ENCODE assay signal across 8 mouse cellular contexts in genomic region chr11:98746855-98747693, GRCm38 (mm10). TPM values are rescaled to one million over a fixed set of nuclear protein-coding genes. Genes with fewer than 3 reads are reported as not detected.
DNase-seq lines count a peak whose midpoint lies in the region; ATAC-seq and TF ChIP-seq lines count a peak whose summit lies in the region.

No protein-coding gene starts in this region.

- peak overlapping the region; percentile 66 for H3K9ac ChIP-seq in hindbrain, embryonic 13.5 days
- no peak overlapping the region for H3K9ac ChIP-seq in lung, postnatal 0 days (replicated peaks; ENCODE audit: low read depth)

- no peaks in the 10 kb centered on the region for H3K9me3 ChIP-seq in hindbrain, embryonic 13.5 days
- H3K9me3 ChIP-seq in lung, postnatal 0 days (ENCODE audit: low read length), result no peaks in the 10 kb centered on the region

- WGBS in hindbrain, embryonic 13.5 days, result 7% methylated on average over 19 of the region's 19 CpGs
- 2% methylated on average over 18 of the region's 19 CpGs for WGBS in lung, postnatal 0 days

- no peaks in the 10 kb centered on the region for H3K27me3 ChIP-seq in hindbrain, embryonic 13.5 days
- H3K27me3 ChIP-seq in lung, postnatal 0 days (replicated peaks; ENCODE audit: insufficient read depth, low read length), result no peaks in the 10 kb centered on the region

- DNase-seq in adrenal gland, adult (ENCODE audit: inconsistent age in 2 of 2, low spot score in 1 of 2), result peak; percentile 87 to 94
- no peak for DNase-seq in adrenal gland, postnatal 4 days (ENCODE audit: low spot score in 2 of 2)
- peak; percentile 96 for DNase-seq in cerebellum, adult 9-10 months
- DNase-seq in frontal cortex, postnatal 14 days (ENCODE audit: low spot score in 2 of 2), result peak; percentile 84 to 93
- DNase-seq in layer of hippocampus, postnatal 14 days (ENCODE audit: low spot score in 2 of 2), result peak; percentile 83 to 96
- DNase-seq in lung, postnatal 0 days (ENCODE audit: low spot score), result peak; percentile 83
- peak; percentile 66 for DNase-seq in retina, adult 2 months (ENCODE audit: low read depth, low spot score)

- peak overlapping the region; percentile 28 for H3K4me3 ChIP-seq in hindbrain, embryonic 13.5 days
- H3K4me3 ChIP-seq in lung, postnatal 0 days (ENCODE audit: low read depth, low read length), result no peak overlapping the region

- TF ChIP-seq CTCF in lung, postnatal 0 days (IDR thresholded peaks at IDR 0.05), result no peak

- peak overlapping the region; percentile 99 for H3K27ac ChIP-seq in hindbrain, embryonic 13.5 days
- peak overlapping the region; percentile 55 for H3K27ac ChIP-seq in lung, postnatal 0 days (ENCODE audit: low read length)

- ATAC-seq in hindbrain, embryonic 13.5 days (ENCODE audit: low FRiP score), result peak; percentile 50
- peak; percentile 24; the same call in 1 of the 2 replicates for ATAC-seq in lung, postnatal 0 days

- H3K4me2 ChIP-seq in hindbrain, embryonic 13.5 days, result peak overlapping the region; percentile 96
- H3K4me2 ChIP-seq in lung, postnatal 0 days (replicated peaks; ENCODE audit: low read depth, low read length), result peak overlapping the region; percentile 44

- H3K4me1 ChIP-seq in hindbrain, embryonic 13.5 days (replicated peaks), result peaks cover 94% of the 10 kb centered on the region
- H3K4me1 ChIP-seq in lung, postnatal 0 days (ENCODE audit: insufficient read depth, low read depth, low read length), result peaks cover 78% of the 10 kb centered on the region

- no peak for TF ChIP-seq EP300 in lung, postnatal 0 days (IDR thresholded peaks at IDR 0.05)

- no peaks in the 10 kb centered on the region for H3K36me3 ChIP-seq in hindbrain, embryonic 13.5 days
- H3K36me3 ChIP-seq in lung, postnatal 0 days (ENCODE audit: insufficient read depth, low read length), result no peaks in the 10 kb centered on the region

RNA-seq across cellular contexts. Expression of gene Thra, which starts 6.6 kb away (rescaled TPM):
- 100 to 1,000 TPM; 181 to 195 TPM for total RNA-seq in adrenal gland, postnatal 4 days (2021)
- polyA plus RNA-seq in hindbrain, embryonic 13.5 days (2015; fragmentation: Nextera tagmentation; extraction: Ambion mirVana), result 117 and 122 TPM in 2 replicates
- total RNA-seq in layer of hippocampus, postnatal 14 days (2021), result 1,000 to 10,000 TPM; 1,264 to 1,291 TPM
- 38.1 and 40.5 TPM in 2 replicates for polyA plus RNA-seq in lung, postnatal 0 days (2015; fragmentation: Nextera tagmentation; extraction: Ambion mirVana)

RNA-seq across cellular contexts. Expression of gene Med24, which starts 17.8 kb away (rescaled TPM):
- total RNA-seq in adrenal gland, postnatal 4 days (2021), result 10 to 100 TPM; 75.7 to 84.8 TPM
- 72.4 and 75.2 TPM in 2 replicates for polyA plus RNA-seq in hindbrain, embryonic 13.5 days (2015; fragmentation: Nextera tagmentation; extraction: Ambion mirVana)
- total RNA-seq in layer of hippocampus, postnatal 14 days (2021), result 100 to 1,000 TPM; 109 to 110 TPM
- polyA plus RNA-seq in lung, postnatal 0 days (2015; fragmentation: Nextera tagmentation; extraction: Ambion mirVana), result 19.9 and 20.6 TPM in 2 replicates

RNA-seq across cellular contexts. Expression of gene Nr1d1, which starts 28.1 kb away (rescaled TPM):
- total RNA-seq in adrenal gland, postnatal 4 days (2021), result 100 to 1,000 TPM; 104 to 115 TPM
- polyA plus RNA-seq in hindbrain, embryonic 13.5 days (2015; fragmentation: Nextera tagmentation; extraction: Ambion mirVana), result 1.9 and 2.4 TPM in 2 replicates
- total RNA-seq in layer of hippocampus, postnatal 14 days (2021), result 10 to 100 TPM; 53.3 to 65.3 TPM
- 6.9 and 8.9 TPM in 2 replicates for polyA plus RNA-seq in lung, postnatal 0 days (2015; fragmentation: Nextera tagmentation; extraction: Ambion mirVana)

RNA-seq across cellular contexts. Expression of gene Csf3, which starts 46.0 kb away (rescaled TPM):
- not detected for total RNA-seq in adrenal gland, postnatal 4 days (2021)
- not detected in 2 replicates for polyA plus RNA-seq in hindbrain, embryonic 13.5 days (2015; fragmentation: Nextera tagmentation; extraction: Ambion mirVana)
- not detected for total RNA-seq in layer of hippocampus, postnatal 14 days (2021)
- polyA plus RNA-seq in lung, postnatal 0 days (2015; fragmentation: Nextera tagmentation; extraction: Ambion mirVana), result 0.19 TPM in 1 of 2 replicates, not detected in the other

RNA-seq across cellular contexts. Expression of gene Msl1, which starts 48.2 kb away (rescaled TPM):
- total RNA-seq in adrenal gland, postnatal 4 days (2021), result 100 to 1,000 TPM; 119 to 121 TPM
- polyA plus RNA-seq in hindbrain, embryonic 13.5 days (2015; fragmentation: Nextera tagmentation; extraction: Ambion mirVana), result 31.5 and 33.0 TPM in 2 replicates
- 100 to 1,000 TPM; 149 to 161 TPM for total RNA-seq in layer of hippocampus, postnatal 14 days (2021)
- polyA plus RNA-seq in lung, postnatal 0 days (2015; fragmentation: Nextera tagmentation; extraction: Ambion mirVana), result 16.3 and 21.3 TPM in 2 replicates

Comparison
In these comparisons a context has a peak if more than half of its experiments do, and no peak if none do; other contexts are left out.
1. DNase-seq: peak in adrenal gland, adult (2 of 2), cerebellum, adult 9-10 months (single experiment), frontal cortex, postnatal 14 days (2 of 2), layer of hippocampus, postnatal 14 days (2 of 2), lung, postnatal 0 days (single experiment) and retina, adult 2 months (single experiment); none in adrenal gland, postnatal 4 days (0 of 2).
2. RNA of gene Thra, which starts 6.6 kb away (total RNA-seq): 1,264 to 1,291 TPM in layer of hippocampus, postnatal 14 days; 181 to 195 TPM in adrenal gland, postnatal 4 days; every median in the first group is over 4 times any median in the second.